Mouse (Mus musculus): Measurements from ENCODE around the gene Ccdc106. TPM values are rescaled to one million over a fixed set of nuclear protein-coding genes. Genes with fewer than 3 reads are reported as not detected.
"Not testable (repeated sequence)": the region's sequence is repeated elsewhere in the genome, so short reads cannot be mapped to it uniquely, and the experiment has no call there.

Gene Ccdc106
- polyA plus RNA-seq, 1 experiment from 2014 or later = 7.9 TPM

- peak; percentile 95 for DNase-seq (ENCODE audit: low spot score)
- WGBS = 4% methylated on average over 22 of the region's 26 CpGs
- peaks cover 22% of the 10 kb centered on the region; the same call in 1 of the 2 replicates for H3K9me3 ChIP-seq
- H3K27me3 ChIP-seq (ENCODE audit: insufficient read depth, poor library complexity, severe bottlenecking) = peaks cover 32% of the 10 kb centered on the region
- peak within 1 kb of the TSS; percentile 89 for H3K4me3 ChIP-seq
- peaks cover 35% of the 10 kb centered on the region for H3K4me1 ChIP-seq (replicated peaks)
- peak within 1 kb of the TSS; percentile 92 for H3K27ac ChIP-seq
- H3K36me3 ChIP-seq = peaks cover 34% of the 10 kb centered on the region
Observed at GRCm38 (mm10) chr7:4996003-4996895, 24.1 kb upstream of the Ccdc106 start, which contains the start of gene Zfp579. Gene Zfp579 (minus strand): TSS chr7:4996158.

GRCm38 (mm10) chr7:4996934-4997333 lies 23.4 kb upstream of the Ccdc106 start:
- H3K4me1 ChIP-seq (replicated peaks) = peaks cover 35% of the 10 kb centered on the region
- WGBS = 70% methylated on average over 8 of the region's 8 CpGs
- H3K36me3 ChIP-seq = peaks cover 27% of the 10 kb centered on the region
- no peak for DNase-seq (ENCODE audit: low spot score)
- H3K9me3 ChIP-seq = peaks cover 20% of the 10 kb centered on the region; the same call in 1 of the 2 replicates
- H3K4me3 ChIP-seq = peak overlapping the region; percentile 89
- peaks cover 32% of the 10 kb centered on the region for H3K27me3 ChIP-seq (ENCODE audit: insufficient read depth, poor library complexity, severe bottlenecking)
- 0 out of 2 replicates have a peak overlapping the region, but pooled peaks have one; percentile 92 for H3K27ac ChIP-seq

- H3K27ac ChIP-seq = no peak overlapping the region
- 79% methylated on average over 2 of the region's 2 CpGs for WGBS
Observed at GRCm38 (mm10) chr7:4999876-5000275, 20.5 kb upstream of the Ccdc106 start.

GRCm38 (mm10) chr7:5002876-5003275 lies 17.5 kb upstream of the Ccdc106 start:
- WGBS = 71% methylated on average over 8 of the region's 8 CpGs
- H3K36me3 ChIP-seq = peaks cover 21% of the 10 kb centered on the region
- not testable (repeated sequence) for H3K27ac ChIP-seq; DNase-seq (ENCODE audit: low spot score); H3K27me3 ChIP-seq (ENCODE audit: insufficient read depth, poor library complexity, severe bottlenecking); H3K4me1 ChIP-seq (replicated peaks); H3K4me3 ChIP-seq
- H3K9me3 ChIP-seq = peaks cover 11% of the 10 kb centered on the region; the same call in 1 of the 2 replicates

More at GRCm38 (mm10) chr7:4999876-5000275, 20.5 kb upstream of the Ccdc106 start:
- Histone ChIP-seq H3K4me1 (replicated peaks) (peaks cover 18% of the 10 kb centered on the region), H3K4me3 (no peak overlapping the region), H3K9me3 (peaks cover 13% of the 10 kb centered on the region; the same call in 1 of the 2 replicates), H3K27me3 (ENCODE audit: insufficient read depth, poor library complexity, severe bottlenecking) (peaks cover 5% of the 10 kb centered on the region), H3K36me3 (no peaks in the 10 kb centered on the region)
- no peak for DNase-seq (ENCODE audit: low spot score)

- H3K4me1 ChIP-seq (replicated peaks) = peaks cover 3% of the 10 kb centered on the region
- H3K4me3 ChIP-seq = 0 out of 2 replicates have a peak overlapping the region, but pooled peaks have one; percentile 4
- 96% methylated on average over 26 of the region's 26 CpGs for WGBS
- H3K27ac ChIP-seq = no peak overlapping the region
- no peak for DNase-seq (ENCODE audit: low spot score)
- peaks cover 74% of the 10 kb centered on the region for H3K36me3 ChIP-seq
- no peaks in the 10 kb centered on the region for H3K27me3 ChIP-seq (ENCODE audit: insufficient read depth, poor library complexity, severe bottlenecking)
- peaks cover 17% of the 10 kb centered on the region; the same call in 1 of the 2 replicates for H3K9me3 ChIP-seq
Observed at GRCm38 (mm10) chr7:5008229-5008628, 12.1 kb upstream of the Ccdc106 start.

- H3K36me3 ChIP-seq = peaks cover 63% of the 10 kb centered on the region
- H3K27me3 ChIP-seq (ENCODE audit: insufficient read depth, poor library complexity, severe bottlenecking) = no peaks in the 10 kb centered on the region
- no peak for DNase-seq (ENCODE audit: low spot score)
- peaks cover 17% of the 10 kb centered on the region for H3K4me1 ChIP-seq (replicated peaks)
- peak overlapping the region; percentile 65 for H3K4me3 ChIP-seq
- WGBS = 92% methylated on average over 27 of the region's 27 CpGs
- H3K9me3 ChIP-seq = peaks cover 14% of the 10 kb centered on the region; the same call in 1 of the 2 replicates
- no peak overlapping the region for H3K27ac ChIP-seq
Observed at GRCm38 (mm10) chr7:5012681-5013513, 7.5 kb upstream of the Ccdc106 start.

GRCm38 (mm10) chr7:5014251-5015117 lies 5.9 kb upstream of the Ccdc106 start, which contains the start of the genes Zfp524 and Fiz1:
Gene Zfp524 (plus strand): TSS chr7:5014415.
Gene Fiz1 (minus strand): TSS chr7:5014697.
- WGBS = under 1% methylated on average over 42 of the region's 42 CpGs
- Histone ChIP-seq H3K9me3 (peaks cover 4% of the 10 kb centered on the region; the same call in 1 of the 2 replicates), H3K27ac (peak within 1 kb of the TSS; percentile 97), H3K36me3 (peaks cover 51% of the 10 kb centered on the region), H3K4me3 (peak within 1 kb of the TSS; percentile 65), H3K27me3 (ENCODE audit: insufficient read depth, poor library complexity, severe bottlenecking) (no peaks in the 10 kb centered on the region), H3K4me1 (replicated peaks) (peaks cover 21% of the 10 kb centered on the region)
- DNase-seq (ENCODE audit: low spot score) = peak; percentile 95

- Histone ChIP-seq H3K27ac (peak within 1 kb of the TSS; percentile 97), H3K9me3 (peaks cover 4% of the 10 kb centered on the region; the same call in 1 of the 2 replicates), H3K36me3 (peaks cover 42% of the 10 kb centered on the region), H3K4me3 (peak within 1 kb of the TSS; percentile 65), H3K27me3 (ENCODE audit: insufficient read depth, poor library complexity, severe bottlenecking) (no peaks in the 10 kb centered on the region), H3K4me1 (replicated peaks) (peaks cover 23% of the 10 kb centered on the region)
- under 1% methylated on average over 76 of the region's 76 CpGs for WGBS
- DNase-seq (ENCODE audit: low spot score) = peak; percentile 97
Observed at GRCm38 (mm10) chr7:5015118-5016001, 5.0 kb upstream of the Ccdc106 start, which contains the start of gene Gm44973. Gene Gm44973 (plus strand): TSS chr7:5015496.

GRCm38 (mm10) chr7:5016057-5016456 lies 4.3 kb upstream of the Ccdc106 start:
- WGBS = 62% methylated on average over 3 of the region's 3 CpGs
- peaks cover 35% of the 10 kb centered on the region for H3K36me3 ChIP-seq
- no peak for DNase-seq (ENCODE audit: low spot score)
- peak overlapping the region; percentile 65 for H3K4me3 ChIP-seq
- no peaks in the 10 kb centered on the region for H3K27me3 ChIP-seq (ENCODE audit: insufficient read depth, poor library complexity, severe bottlenecking)
- peak overlapping the region; percentile 97 for H3K27ac ChIP-seq
- peaks cover 4% of the 10 kb centered on the region; the same call in 1 of the 2 replicates for H3K9me3 ChIP-seq
- H3K4me1 ChIP-seq (replicated peaks) = peaks cover 26% of the 10 kb centered on the region

- no peak for DNase-seq (ENCODE audit: low spot score)
- H3K27me3 ChIP-seq (ENCODE audit: insufficient read depth, poor library complexity, severe bottlenecking) = no peaks in the 10 kb centered on the region
- peaks cover 4% of the 10 kb centered on the region; the same call in 1 of the 2 replicates for H3K9me3 ChIP-seq
- H3K36me3 ChIP-seq = peaks cover 30% of the 10 kb centered on the region
- H3K4me1 ChIP-seq (replicated peaks) = peaks cover 34% of the 10 kb centered on the region
- WGBS = 94% methylated on average over 2 of the region's 2 CpGs
- 0 out of 2 replicates have a peak overlapping the region, but pooled peaks have one; percentile 3 for H3K4me3 ChIP-seq
- H3K27ac ChIP-seq = no peak overlapping the region
Observed at GRCm38 (mm10) chr7:5016920-5017319, 3.4 kb upstream of the Ccdc106 start.

- Histone ChIP-seq H3K4me1 (replicated peaks) (peaks cover 38% of the 10 kb centered on the region), H3K27ac (no peak overlapping the region), H3K4me3 (peak overlapping the region; percentile 3; the same call in 1 of the 2 replicates), H3K27me3 (ENCODE audit: insufficient read depth, poor library complexity, severe bottlenecking) (no peaks in the 10 kb centered on the region), H3K36me3 (peaks cover 30% of the 10 kb centered on the region), H3K9me3 (peaks cover 4% of the 10 kb centered on the region; the same call in 1 of the 2 replicates)
- DNase-seq (ENCODE audit: low spot score) = no peak
- WGBS = 90% methylated on average over 16 of the region's 16 CpGs
Observed at GRCm38 (mm10) chr7:5017352-5017751, 3.0 kb upstream of the Ccdc106 start.
